Mouse (Mus musculus) hindbrain, embryonic 11.5 days (tissue): ENCODE measurements around the gene Gck. TPM values are rescaled to one million over a fixed set of nuclear protein-coding genes. Genes with fewer than 3 reads are reported as not detected.

Source experiments
- ATAC-seq: fragments of 200-750 bp; cut with Nextera tagmentation; 2 replicates; pipeline ENCODE4 v1.8.0; 2017; ENCODE audit warnings: mild to moderate bottlenecking, moderate TSS enrichment, moderate library complexity; ENCODE audit not compliant: low FRiP score
- DNase-seq: peaks from one replicate; pipeline ENCODE4 v3.0.0-alpha.2; 2015; ENCODE audit warnings: low spot score
- H3K27ac ChIP-seq: fragments of 300-500 bp; sonication (generic); 2 replicates; pipeline ENCODE4 v1.5.1; 2014; ENCODE audit warnings: mild to moderate bottlenecking, low read depth, low read length
- H3K27me3 ChIP-seq: fragments of 300-500 bp; sonication (generic); 2 replicates; pipeline ENCODE4 v1.6.1; 2014; ENCODE audit warnings: mild to moderate bottlenecking, low read length, moderate library complexity, mixed read lengths; ENCODE audit not compliant: control insufficient read depth, insufficient read depth
- H3K36me3 ChIP-seq: fragments of 300-500 bp; sonication (generic); 2 replicates; pipeline ENCODE4 v1.6.1; 2014; ENCODE audit warnings: mild to moderate bottlenecking, low read length, moderate library complexity, mixed read lengths; ENCODE audit not compliant: control insufficient read depth, insufficient read depth
- H3K4me1 ChIP-seq: fragments of 300-500 bp; sonication (generic); replicated peaks from 2 replicates; pipeline ENCODE4 v1.6.1; 2014; ENCODE audit warnings: low read length, mixed read lengths; ENCODE audit not compliant: control insufficient read depth, insufficient read depth
- H3K4me2 ChIP-seq: fragments of 300-500 bp; sonication (generic); replicated peaks from 2 replicates; pipeline ENCODE4 v1.6.1; 2014; ENCODE audit warnings: mild to moderate bottlenecking, low read depth, low read length
- H3K4me3 ChIP-seq: fragments of 300-500 bp; sonication (generic); 2 replicates; pipeline ENCODE4 v1.5.1; 2014; ENCODE audit warnings: low read depth, low read length
- H3K9ac ChIP-seq: fragments of 300-500 bp; sonication (generic); 2 replicates; pipeline ENCODE4 v1.6.1; 2014; ENCODE audit warnings: low read depth, low read length
- H3K9me3 ChIP-seq: fragments of 300-500 bp; sonication (generic); 2 replicates; pipeline ENCODE4 v1.6.1; 2016; ENCODE audit warnings: low read length; ENCODE audit not compliant: control insufficient read depth
- WGBS: fragments of 180-500 bp; shearing (Covaris S2); extraction: QIAGEN DNeasy Blood & Tissue Kit; methylation state at CpG from one replicate; pipeline ENCODE4 v1.1.7; 2014; 5-methylcytosine and 5-hydroxymethylcytosine counted together
- polyA plus RNA-seq: library from polyadenylated mRNA; unstranded; fragments of >200 nt; fragmentation: Nextera tagmentation; extraction: Ambion mirVana; gene quantifications from 2 replicates; pipeline ENCODE4 v1.2.1, GENCODE M21; 2014

Gck gene
- polyA plus RNA-seq = 2.9 and 3.0 TPM in 2 replicates

- no peak within 1 kb of the TSS for H3K4me2 ChIP-seq
- H3K9me3 ChIP-seq = no peaks in the 10 kb centered on the region
- 52% methylated on average over 8 of the region's 8 CpGs for WGBS
- H3K27ac ChIP-seq = no peak within 1 kb of the TSS
- no peak within 1 kb of the TSS for H3K9ac ChIP-seq
- no peaks in the 10 kb centered on the region for H3K4me1 ChIP-seq
- ATAC-seq (peak; percentile 75), DNase-seq (peak; percentile 48)
- H3K27me3 ChIP-seq = no peaks in the 10 kb centered on the region
- H3K36me3 ChIP-seq = no peaks in the 10 kb centered on the region
- no peak within 1 kb of the TSS for H3K4me3 ChIP-seq
Measured at GRCm38 (mm10) chr11:5949586-5950352, at the start of gene Gck. Gck (minus strand) TSS chr11:5950081.

GRCm38 (mm10) chr11:5998472-5998871 is 48.6 kb upstream of the Gck start:
- 90% methylated on average over 2 of the region's 2 CpGs for WGBS
- Histone ChIP-seq H3K27ac (no peak overlapping the region), H3K4me3 (no peak overlapping the region), H3K27me3 (no peaks in the 10 kb centered on the region), H3K36me3 (no peaks in the 10 kb centered on the region), H3K4me1 (peaks cover 6% of the 10 kb centered on the region), H3K9me3 (no peaks in the 10 kb centered on the region), H3K9ac (no peak overlapping the region), H3K4me2 (no peak overlapping the region)
- DNase-seq = no peak
- ATAC-seq = no peak

GRCm38 (mm10) chr11:5995989-5996388 is 46.1 kb upstream of the Gck start:
- H3K9me3 ChIP-seq = no peaks in the 10 kb centered on the region
- no peak overlapping the region for H3K4me3 ChIP-seq
- 19% methylated on average over 8 of the region's 8 CpGs for WGBS
- no peaks in the 10 kb centered on the region for H3K27me3 ChIP-seq
- ATAC-seq (peak; percentile 62), DNase-seq (peak; percentile 93)
- no peaks in the 10 kb centered on the region for H3K36me3 ChIP-seq
- no peak overlapping the region for H3K9ac ChIP-seq
- no peak overlapping the region for H3K27ac ChIP-seq
- peaks cover 6% of the 10 kb centered on the region for H3K4me1 ChIP-seq
- no peak overlapping the region for H3K4me2 ChIP-seq

GRCm38 (mm10) chr11:5994880-5995279 is 45.0 kb upstream of the Gck start:
- no peak for ATAC-seq
- Histone ChIP-seq H3K27me3 (no peaks in the 10 kb centered on the region), H3K4me1 (no peaks in the 10 kb centered on the region; the same call in 1 of the 2 replicates), H3K27ac (no peak overlapping the region), H3K9ac (no peak overlapping the region), H3K9me3 (no peaks in the 10 kb centered on the region), H3K4me3 (no peak overlapping the region), H3K36me3 (no peaks in the 10 kb centered on the region), H3K4me2 (no peak overlapping the region)
- no peak for DNase-seq
- 72% methylated on average over 3 of the region's 3 CpGs for WGBS

DNA sequence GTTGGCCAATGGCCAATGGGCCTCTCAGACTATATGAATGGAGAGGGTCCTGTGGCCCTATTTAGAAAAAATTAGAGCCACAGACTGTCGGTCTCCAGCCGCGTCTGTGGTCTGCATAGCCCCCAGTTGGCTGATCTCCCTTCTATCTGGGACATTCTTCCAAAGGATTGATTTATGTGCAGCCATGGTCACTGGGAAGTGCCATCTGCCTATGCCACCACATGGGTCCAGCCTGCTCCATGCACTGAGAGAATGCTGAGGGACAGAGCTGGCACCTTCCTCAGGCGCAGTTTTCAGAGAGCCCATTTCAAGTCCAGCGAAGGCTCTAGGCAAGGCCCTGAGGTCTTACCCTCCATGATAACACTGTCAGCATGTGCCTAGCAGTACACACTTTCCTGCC is 44.3 kb upstream of the Gck start:
- Histone ChIP-seq H3K27ac (no peak overlapping the region), H3K27me3 (no peaks in the 10 kb centered on the region), H3K9ac (no peak overlapping the region), H3K9me3 (no peaks in the 10 kb centered on the region), H3K36me3 (no peaks in the 10 kb centered on the region), H3K4me3 (no peak overlapping the region), H3K4me2 (no peak overlapping the region), H3K4me1 (no peaks in the 10 kb centered on the region)
- ATAC-seq = no peak
- DNase-seq = no peak
- WGBS = 93% methylated on average over 5 of the region's 5 CpGs

DNA sequence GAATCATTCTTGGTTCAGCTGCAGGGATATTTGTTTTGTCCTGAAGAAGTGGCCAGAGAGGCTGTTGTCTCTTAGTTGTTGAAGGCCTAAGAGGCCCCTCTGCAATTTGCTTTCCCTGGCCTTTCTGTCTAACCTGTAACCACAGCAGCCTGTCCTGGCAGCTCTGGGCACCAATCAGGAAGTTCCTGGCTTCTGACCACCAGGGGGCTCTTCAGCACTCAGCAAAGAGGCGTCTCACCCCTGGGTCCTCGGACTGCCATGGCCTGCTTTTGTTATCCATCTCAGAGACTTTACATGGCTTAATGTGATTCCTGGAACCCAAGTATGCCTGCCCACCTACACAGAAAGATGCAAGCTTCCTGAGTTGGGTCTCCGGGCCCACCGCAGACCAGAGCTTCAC is 41.0 kb upstream of the Gck start:
- WGBS = 32% methylated on average over 4 of the region's 4 CpGs
- Histone ChIP-seq H3K27me3 (no peaks in the 10 kb centered on the region), H3K27ac (no peak overlapping the region), H3K9me3 (no peaks in the 10 kb centered on the region), H3K4me3 (no peak overlapping the region), H3K4me2 (no peak overlapping the region), H3K36me3 (no peaks in the 10 kb centered on the region), H3K4me1 (no peaks in the 10 kb centered on the region), H3K9ac (no peak overlapping the region)
- ATAC-seq = peak; percentile 51; the same call in 1 of the 2 replicates
- peak; percentile 78 for DNase-seq

DNA sequence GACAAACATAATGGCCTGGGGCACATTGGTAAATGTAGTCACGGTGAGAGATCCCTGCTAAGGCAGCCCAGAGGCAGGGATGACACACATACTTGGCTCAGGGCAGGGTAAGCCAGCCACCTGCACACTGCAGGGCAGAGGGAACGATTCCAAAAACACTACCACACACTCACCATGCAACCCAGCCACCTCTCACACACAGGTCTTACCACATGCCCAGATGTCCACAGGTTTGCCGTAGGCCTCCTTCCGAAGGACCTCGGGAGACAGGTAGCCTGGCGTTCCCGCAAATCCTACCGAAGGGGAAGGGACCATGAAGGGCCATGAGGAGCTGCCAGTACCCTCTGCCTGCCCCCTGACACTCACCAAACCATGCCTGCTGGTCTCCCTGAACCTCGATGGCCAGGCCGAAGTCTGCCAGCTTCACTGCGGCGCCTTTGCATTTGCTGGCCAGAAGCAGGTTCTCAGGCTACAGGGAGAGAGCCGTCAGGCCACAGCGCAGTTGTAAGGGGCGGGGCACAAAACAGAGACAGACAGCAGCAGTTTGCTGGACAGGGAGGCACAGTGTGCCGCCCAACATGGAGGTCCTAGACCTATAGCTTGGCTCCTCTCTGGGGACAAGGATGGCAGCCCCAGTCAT is 40.2 kb upstream of the Gck start:
- Histone ChIP-seq H3K4me2 (no peak overlapping the region), H3K36me3 (no peaks in the 10 kb centered on the region), H3K4me1 (no peaks in the 10 kb centered on the region), H3K27me3 (no peaks in the 10 kb centered on the region), H3K9ac (no peak overlapping the region), H3K9me3 (no peaks in the 10 kb centered on the region), H3K27ac (no peak overlapping the region), H3K4me3 (no peak overlapping the region)
- 84% methylated on average over 16 of the region's 16 CpGs for WGBS
- ATAC-seq (no peak), DNase-seq (no peak)

- DNase-seq = no peak
- WGBS = 86% methylated on average over 10 of the region's 10 CpGs
Measured at GRCm38 (mm10) chr11:5988126-5988525, 38.2 kb upstream of the Gck start.

GRCm38 (mm10) chr11:5983629-5984028 is 33.7 kb upstream of the Gck start:
- WGBS = 89% methylated on average over 5 of the region's 5 CpGs

More at GRCm38 (mm10) chr11:5988126-5988525, 38.2 kb upstream of the Gck start:
- H3K9ac ChIP-seq = no peak overlapping the region
- H3K36me3 ChIP-seq = no peaks in the 10 kb centered on the region
- H3K9me3 ChIP-seq = no peaks in the 10 kb centered on the region
- H3K4me2 ChIP-seq = no peak overlapping the region
- no peak overlapping the region for H3K27ac ChIP-seq
- H3K4me3 ChIP-seq = no peak overlapping the region
- H3K27me3 ChIP-seq = no peaks in the 10 kb centered on the region
- no peak for ATAC-seq
- H3K4me1 ChIP-seq = no peaks in the 10 kb centered on the region

More at GRCm38 (mm10) chr11:5983629-5984028, 33.7 kb upstream of the Gck start:
- H3K36me3 ChIP-seq = no peaks in the 10 kb centered on the region
- no peak overlapping the region for H3K4me3 ChIP-seq
- no peak overlapping the region for H3K27ac ChIP-seq
- H3K4me2 ChIP-seq = no peak overlapping the region
- no peaks in the 10 kb centered on the region for H3K4me1 ChIP-seq
- no peaks in the 10 kb centered on the region for H3K9me3 ChIP-seq
- no peak overlapping the region for H3K9ac ChIP-seq
- H3K27me3 ChIP-seq = no peaks in the 10 kb centered on the region
- ATAC-seq = no peak
- no peak for DNase-seq
